Mouse (Mus musculus) forebrain, embryonic 16.5 days (tissue): ENCODE data around the gene Manea. TPM values are rescaled to one million over a fixed set of nuclear protein-coding genes. Genes with fewer than 3 reads are reported as not detected.
A peak's percentile ranks its signal among the peaks of the same experiment; 100 is the strongest.
"Not testable (repeated sequence)": the region's sequence is repeated elsewhere in the genome, so short reads cannot be mapped to it uniquely, and the experiment has no call there.

Source experiments
- ATAC-seq: fragments of 200-750 bp; cut with Nextera tagmentation; 2 replicates; pipeline ENCODE4 v1.8.0; 2017; ENCODE audit warnings: mild to moderate bottlenecking, moderate library complexity
- H3K27ac ChIP-seq: fragments of 300-500 bp; sonication (generic); 2 replicates; pipeline ENCODE4 v1.5.1; 2014; ENCODE audit warnings: low read length, control low read depth
- H3K27me3 ChIP-seq: fragments of 300-500 bp; sonication (generic); replicated peaks from 2 replicates; pipeline ENCODE4 v1.6.1; 2014; ENCODE audit warnings: low read length; ENCODE audit not compliant: control insufficient read depth, insufficient read depth
- H3K36me3 ChIP-seq: fragments of 300-500 bp; sonication (generic); 2 replicates; pipeline ENCODE4 v1.6.1; 2014; ENCODE audit not compliant: control insufficient read depth, insufficient read depth
- H3K4me1 ChIP-seq: fragments of 300-500 bp; sonication (generic); replicated peaks from 2 replicates; pipeline ENCODE4 v1.6.1; 2014; ENCODE audit warnings: low read length; ENCODE audit not compliant: control insufficient read depth, insufficient read depth
- H3K4me2 ChIP-seq: fragments of 300-500 bp; sonication (generic); 2 replicates; pipeline ENCODE4 v1.6.1; 2014; ENCODE audit warnings: mild to moderate bottlenecking, low read length, control low read depth
- H3K4me3 ChIP-seq: fragments of 300-500 bp; sonication (generic); replicated peaks from 2 replicates; pipeline ENCODE4 v1.5.1; 2014; ENCODE audit warnings: mild to moderate bottlenecking, low read length, control low read depth
- H3K9ac ChIP-seq: fragments of 300-500 bp; sonication (generic); replicated peaks from 2 replicates; pipeline ENCODE4 v1.6.1; 2014; ENCODE audit warnings: low read depth, low read length, control low read depth
- H3K9me3 ChIP-seq: fragments of 300-500 bp; sonication (generic); 2 replicates; pipeline ENCODE4 v1.6.1; 2016; ENCODE audit warnings: low read length; ENCODE audit not compliant: control insufficient read depth
- WGBS: fragments of 180-500 bp; shearing (Covaris S2); extraction: QIAGEN DNeasy Blood & Tissue Kit; methylation state at CpG from one replicate; pipeline ENCODE4 v1.1.7; 2014; 5-methylcytosine and 5-hydroxymethylcytosine counted together
- polyA plus RNA-seq: library from polyadenylated mRNA; unstranded; fragments of >200 nt; fragmentation: Nextera tagmentation; extraction: Ambion mirVana; gene quantifications from 2 replicates; pipeline ENCODE4 v1.2.1, GENCODE M21; 2015

Gene Manea
- polyA plus RNA-seq, 1 experiment from 2014 or later, result 15.1 TPM

DNA sequence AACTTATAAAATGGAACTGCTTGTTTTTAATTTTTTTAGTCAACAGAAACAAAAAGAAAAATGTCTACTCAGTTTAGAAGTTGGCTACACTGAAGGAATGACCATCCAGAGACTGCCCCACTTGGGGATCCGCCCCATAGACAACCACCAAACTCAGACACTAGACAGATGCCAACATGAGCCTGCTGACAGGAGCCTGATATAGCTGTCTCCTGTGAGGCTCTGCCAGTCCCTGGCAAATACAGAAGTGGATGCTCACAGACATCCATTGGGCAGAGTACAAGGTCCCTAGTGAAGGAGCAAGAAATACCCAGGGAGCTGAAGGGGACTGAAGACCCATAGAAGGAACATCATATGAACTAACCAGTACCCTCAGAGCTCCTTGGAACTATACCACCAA, 42.0 kb downstream of the Manea start:
- H3K9me3 ChIP-seq, H3K36me3 ChIP-seq, H3K27me3 ChIP-seq, ATAC-seq, H3K4me2 ChIP-seq, H3K27ac ChIP-seq, H3K4me1 ChIP-seq, H3K9ac ChIP-seq, H3K4me3 ChIP-seq: not testable (repeated sequence)
- 100% methylated on average over 1 of the region's 1 CpGs for WGBS

DNA sequence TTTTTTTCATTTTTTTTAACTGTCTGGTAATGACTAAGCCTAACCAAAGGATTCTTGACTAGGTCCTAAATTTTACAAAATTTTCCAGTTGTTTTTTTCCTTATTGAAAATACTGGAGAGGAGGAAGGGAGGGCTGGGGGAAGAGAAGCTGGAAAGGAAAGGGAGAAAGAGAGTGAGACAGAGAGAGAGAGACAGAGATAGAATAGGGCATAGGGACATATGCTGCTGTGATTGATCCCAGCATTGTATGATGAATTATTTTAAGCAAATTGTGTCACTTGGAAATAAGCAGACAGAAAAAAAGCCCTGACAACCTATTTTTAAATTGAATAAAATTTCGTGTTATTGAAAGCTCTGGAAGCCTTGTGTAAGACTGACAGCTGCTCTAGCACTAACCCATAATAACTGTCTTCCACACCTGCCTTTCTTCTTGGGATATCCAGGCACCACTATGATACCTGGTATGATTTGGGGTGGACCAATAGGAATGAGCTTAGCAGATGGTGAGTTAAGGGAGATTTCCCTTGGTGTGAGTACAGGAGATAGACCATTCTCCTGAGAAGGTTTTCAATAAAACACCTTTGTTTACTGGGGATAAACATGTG, 69.5 kb downstream of the Manea start:
- H3K4me3 ChIP-seq, result no peak overlapping the region
- no peaks in the 10 kb centered on the region for H3K27me3 ChIP-seq
- no peaks in the 10 kb centered on the region for H3K9me3 ChIP-seq
- no peak overlapping the region for H3K9ac ChIP-seq
- no peaks in the 10 kb centered on the region for H3K4me1 ChIP-seq
- ATAC-seq, result peak; percentile 54
- 43% methylated on average over 1 of the region's 1 CpGs for WGBS
- no peak overlapping the region for H3K27ac ChIP-seq
- no peaks in the 10 kb centered on the region for H3K36me3 ChIP-seq
- H3K4me2 ChIP-seq, result no peak overlapping the region

DNA sequence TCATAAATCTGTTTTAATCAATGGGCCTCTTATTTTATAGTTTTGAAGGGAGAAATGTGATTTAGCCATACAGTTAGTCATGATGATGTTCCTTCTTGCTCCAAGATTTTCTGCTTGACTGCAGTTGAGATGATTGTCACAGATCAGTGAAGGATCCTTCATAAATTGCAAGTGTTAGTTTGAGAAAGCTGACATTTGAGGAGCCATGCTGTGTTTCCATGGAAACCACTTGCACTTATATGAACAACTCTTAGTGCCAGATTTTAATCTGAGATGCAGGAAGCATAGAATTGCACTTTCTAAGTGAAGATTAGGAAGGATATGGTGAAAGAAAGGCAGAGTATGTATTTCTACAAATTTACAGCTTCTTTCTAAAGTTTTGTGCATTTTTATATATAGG, 70.4 kb downstream of the Manea start:
- ATAC-seq, result peak; percentile 72
- no peaks in the 10 kb centered on the region for H3K36me3 ChIP-seq

DNA sequence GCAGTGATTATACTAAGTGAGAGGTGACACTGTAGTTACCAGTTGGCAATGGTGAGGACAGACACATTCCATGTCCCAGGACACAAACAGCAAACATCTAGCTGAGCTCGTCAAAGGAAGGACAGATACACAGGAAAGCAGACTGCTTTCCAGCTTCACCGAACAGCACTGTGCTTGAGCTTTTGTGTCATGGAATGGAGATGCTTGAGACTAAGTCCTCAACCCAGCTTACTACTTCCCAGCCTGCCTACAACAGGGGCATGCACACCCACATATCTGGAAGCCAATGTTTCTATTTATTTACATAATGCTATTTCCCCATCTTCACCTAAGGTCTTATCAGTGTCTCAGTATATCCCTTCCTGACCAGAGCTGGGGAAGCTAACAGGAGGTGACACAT, 70.9 kb downstream of the Manea start:
- no peak overlapping the region for H3K4me3 ChIP-seq
- no peak overlapping the region for H3K4me2 ChIP-seq
- no peak overlapping the region for H3K9ac ChIP-seq
- H3K27me3 ChIP-seq, result no peaks in the 10 kb centered on the region
- WGBS, result 67% methylated on average over 2 of the region's 2 CpGs
- H3K27ac ChIP-seq, result peak overlapping the region; percentile 37
- no peaks in the 10 kb centered on the region for H3K9me3 ChIP-seq
- ATAC-seq, result peak; percentile 43; the same call in 1 of the 2 replicates
- no peaks in the 10 kb centered on the region for H3K4me1 ChIP-seq
- no peaks in the 10 kb centered on the region for H3K36me3 ChIP-seq

More for the DNA sequence above, 70.4 kb downstream of the Manea start:
- no peak overlapping the region for H3K4me3 ChIP-seq
- no peak overlapping the region for H3K4me2 ChIP-seq
- H3K9ac ChIP-seq, result no peak overlapping the region
- no peaks in the 10 kb centered on the region for H3K27me3 ChIP-seq
- no peaks in the 10 kb centered on the region for H3K4me1 ChIP-seq
- no peaks in the 10 kb centered on the region for H3K9me3 ChIP-seq
- no peak overlapping the region for H3K27ac ChIP-seq
